ENCODE assay signal across 21 mouse cellular contexts in the genomic region with DNA sequence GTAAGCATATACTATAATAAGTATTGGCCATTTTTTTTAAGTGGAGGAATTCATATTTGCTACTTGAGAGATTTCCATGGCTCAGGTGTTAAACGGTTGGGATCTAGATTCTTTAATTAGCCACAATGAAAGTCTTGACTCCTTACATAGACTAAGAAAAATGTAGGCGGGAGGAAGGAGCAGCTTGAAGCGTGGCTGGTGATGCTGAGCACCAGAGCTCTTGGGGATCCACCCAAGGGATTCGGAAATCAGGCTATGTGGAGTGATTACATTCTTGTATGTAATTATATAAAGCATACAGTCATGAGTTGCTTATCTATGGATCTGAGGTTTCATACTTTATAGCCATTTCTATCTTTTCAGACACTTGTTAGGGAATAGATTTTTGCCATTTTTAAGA. TPM values are rescaled to one million over a fixed set of nuclear protein-coding genes. Genes with fewer than 3 reads are reported as not detected.
"Had no signal": no experiment of that assay in that cellular context is flagged by ENCODE, and none has a peak within 500 bp of the region (broad histone marks: within the 10 kb centered on the region; RNA-seq: fewer than 3 reads in every experiment).

No protein-coding gene starts in this region.

- DNase-seq: lung, adult 18-20 months; lung, embryonic 14.5 days; lung, postnatal 10 days; lung, postnatal 4 days; thymus, adult 18-20 months; thymus, postnatal 14 days; thymus, postnatal 36 days had no signal

- H3K9ac ChIP-seq: liver, embryonic 12.5 days; liver, embryonic 14.5 days; lung, embryonic 14.5 days; neural tube, embryonic 12.5 days; stomach, embryonic 15.5 days had no signal

- ATAC-seq: liver, embryonic 12.5 days; midbrain, embryonic 16.5 days had no signal

- H3K4me3 ChIP-seq: liver, embryonic 12.5 days; megakaryocyte, embryonic 14.5 days; neural tube, embryonic 12.5 days; stomach, embryonic 15.5 days had no signal

- H3K9me3 ChIP-seq: liver, embryonic 12.5 days; neural tube, embryonic 12.5 days; stomach, embryonic 15.5 days had no signal

- H3K27ac ChIP-seq: liver, embryonic 12.5 days; liver, embryonic 14.5 days; neural tube, embryonic 12.5 days; stomach, embryonic 15.5 days; stomach, postnatal 0 days had no signal

- H3K4me2 ChIP-seq: liver, embryonic 12.5 days; lung, embryonic 14.5 days; midbrain, embryonic 11.5 days; neural tube, embryonic 12.5 days; stomach, embryonic 15.5 days had no signal

- H3K4me1 ChIP-seq: liver, embryonic 12.5 days; megakaryocyte, embryonic 14.5 days; neural tube, embryonic 12.5 days; stomach, embryonic 15.5 days had no signal

- H3K36me3 ChIP-seq: liver, embryonic 12.5 days; neural tube, embryonic 12.5 days; stomach, embryonic 15.5 days had no signal

- H3K27me3 ChIP-seq: liver, embryonic 12.5 days; megakaryocyte, embryonic 14.5 days; neural tube, embryonic 12.5 days; stomach, embryonic 15.5 days had no signal

RNA-seq across cellular contexts. Expression of gene Ccdc175, which starts 5.3 kb away (rescaled TPM):
- total RNA-seq: monocyte, adult 5-6 weeks; neutrophil, adult 5-6 weeks had no signal
- polyA plus RNA-seq: liver, embryonic 12.5 days; liver, embryonic 14.5 days; liver, embryonic 16.5 days; lung, embryonic 14.5 days; lung, embryonic 16.5 days; midbrain, embryonic 11.5 days; midbrain, embryonic 16.5 days; neural tube, embryonic 12.5 days; spleen, adult 2 months; stomach, embryonic 15.5 days; stomach, postnatal 0 days; thymus, postnatal 0 days had no signal
